Mouse (Mus musculus): ENCODE measurements around the gene Gfpt1.

GRCm38 (mm10) chr6:87099261-87099660 is 56.6 kb downstream of the Gfpt1 start:
- no peak for TF ChIP-seq CTCF (IDR thresholded peaks at IDR 0.05; ENCODE audit: borderline replicate concordance, insufficient read depth, low read length)
- no peak for TF ChIP-seq POLR2A (IDR thresholded peaks at IDR 0.05; ENCODE audit: low read depth, low read length)
